Mouse (Mus musculus): Measurements from ENCODE around the gene Gpr35. TPM values are rescaled to one million over a fixed set of nuclear protein-coding genes. Genes with fewer than 3 reads are reported as not detected.
A peak's percentile ranks its signal among the peaks of the same experiment; 100 is the strongest.

Gpr35 gene
- polyA plus RNA-seq, 1 experiment from 2014 or later: 0.30 TPM

GRCm38 (mm10) chr1:92992880-92993279 is 42.2 kb downstream of the Gpr35 start:
- no peak overlapping the region for H3K4me3 ChIP-seq
- no peaks in the 10 kb centered on the region for H3K36me3 ChIP-seq (replicated peaks)
- H3K27me3 ChIP-seq (replicated peaks): no peaks in the 10 kb centered on the region
- ATAC-seq (replicated peaks): no peak
- H3K4me2 ChIP-seq: no peak overlapping the region
- H3K4me1 ChIP-seq: no peaks in the 10 kb centered on the region
- H3K27ac ChIP-seq: no peak overlapping the region
- H3K9ac ChIP-seq: no peak overlapping the region
- no peaks in the 10 kb centered on the region for H3K9me3 ChIP-seq
- 64% methylated on average over 2 of the region's 2 CpGs for WGBS

- no peak for ATAC-seq (replicated peaks)
- no peaks in the 10 kb centered on the region for H3K4me1 ChIP-seq
- no peaks in the 10 kb centered on the region for H3K36me3 ChIP-seq (replicated peaks)
- no peaks in the 10 kb centered on the region for H3K9me3 ChIP-seq
- no peaks in the 10 kb centered on the region for H3K27me3 ChIP-seq (replicated peaks)
- 85% methylated on average over 7 of the region's 7 CpGs for WGBS
- H3K27ac ChIP-seq: no peak within 1 kb of the TSS
- H3K4me2 ChIP-seq: no peak within 1 kb of the TSS
- H3K9ac ChIP-seq: no peak within 1 kb of the TSS
- H3K4me3 ChIP-seq: no peak within 1 kb of the TSS
Observed at GRCm38 (mm10) chr1:93006061-93006460, 55.4 kb downstream of the Gpr35 start, which contains the start of gene Aqp12. TSS of gene Aqp12 (plus strand) at chr1:93006334.

GRCm38 (mm10) chr1:93009196-93009595 is 58.5 kb downstream of the Gpr35 start:
- H3K36me3 ChIP-seq (replicated peaks): no peaks in the 10 kb centered on the region
- ATAC-seq (replicated peaks): no peak
- no peak overlapping the region for H3K4me2 ChIP-seq
- no peaks in the 10 kb centered on the region for H3K27me3 ChIP-seq (replicated peaks)
- WGBS: 69% methylated on average over 4 of the region's 4 CpGs
- H3K9me3 ChIP-seq: no peaks in the 10 kb centered on the region
- no peak overlapping the region for H3K9ac ChIP-seq
- H3K4me1 ChIP-seq: no peaks in the 10 kb centered on the region
- H3K27ac ChIP-seq: no peak overlapping the region
- no peak overlapping the region for H3K4me3 ChIP-seq

DNA sequence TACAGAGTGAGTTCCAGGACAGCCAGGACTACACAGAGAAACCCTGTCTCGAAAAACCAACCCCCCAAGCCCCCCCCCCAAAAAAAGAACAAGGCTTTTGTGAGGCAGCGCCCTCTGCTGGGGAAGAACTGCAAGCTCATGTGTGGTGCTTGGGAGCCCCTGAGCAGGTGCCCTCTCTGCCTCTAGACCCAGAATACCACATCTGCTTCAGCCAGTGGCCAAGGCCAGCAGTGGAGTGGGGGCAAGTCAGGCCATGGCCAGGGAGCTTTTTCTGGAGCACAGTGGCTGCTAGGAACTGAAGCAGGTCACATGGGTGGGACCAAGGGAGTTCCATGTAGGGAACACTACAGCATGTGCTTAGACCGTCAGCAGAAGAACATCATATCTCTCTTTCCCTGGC is 60.1 kb downstream of the Gpr35 start:
- no peaks in the 10 kb centered on the region for H3K4me1 ChIP-seq
- WGBS: 30% methylated on average over 3 of the region's 3 CpGs
- no peak; the same call in 1 of the 2 replicates for ATAC-seq (replicated peaks)

GRCm38 (mm10) chr1:93012103-93012585 is 61.5 kb downstream of the Gpr35 start:
- no peaks in the 10 kb centered on the region for H3K27me3 ChIP-seq (replicated peaks)
- H3K4me3 ChIP-seq: no peak overlapping the region
- H3K4me1 ChIP-seq: no peaks in the 10 kb centered on the region
- H3K9me3 ChIP-seq: no peaks in the 10 kb centered on the region
- no peak overlapping the region for H3K27ac ChIP-seq
- WGBS: 78% methylated on average over 7 of the region's 7 CpGs
- ATAC-seq (replicated peaks): no peak
- no peak overlapping the region for H3K4me2 ChIP-seq
- no peak overlapping the region for H3K9ac ChIP-seq
- peaks cover 2% of the 10 kb centered on the region; the same call in 1 of the 2 replicates for H3K36me3 ChIP-seq (replicated peaks)

More for the DNA sequence above, 60.1 kb downstream of the Gpr35 start:
- Histone ChIP-seq H3K4me3 (no peak overlapping the region), H3K9me3 (no peaks in the 10 kb centered on the region), H3K27me3 (replicated peaks) (no peaks in the 10 kb centered on the region), H3K4me2 (no peak overlapping the region), H3K27ac (no peak overlapping the region), H3K9ac (no peak overlapping the region), H3K36me3 (replicated peaks) (no peaks in the 10 kb centered on the region)

- no peak for ATAC-seq (replicated peaks)
- H3K36me3 ChIP-seq (replicated peaks): peaks cover 14% of the 10 kb centered on the region
Observed at GRCm38 (mm10) chr1:93013367-93013766, 62.7 kb downstream of the Gpr35 start.

DNA sequence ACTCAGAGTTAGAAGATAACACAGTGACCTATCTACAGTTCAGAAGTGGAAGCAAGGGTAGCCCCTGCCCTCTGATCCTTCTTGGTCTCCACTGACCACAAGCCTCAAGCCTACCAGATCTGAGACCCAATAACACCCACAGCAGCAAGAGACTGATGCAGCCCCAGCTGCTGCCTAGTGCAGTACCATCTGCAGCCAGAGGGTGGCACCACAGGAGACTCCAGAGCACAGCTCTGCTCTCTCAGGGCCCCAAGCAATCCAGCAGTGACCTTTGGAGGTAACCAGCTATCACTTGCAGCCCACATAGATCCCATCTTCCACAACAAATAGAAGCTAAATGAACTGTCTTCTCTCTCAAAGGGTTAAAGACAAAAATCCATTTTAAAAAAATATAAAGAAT is 63.8 kb downstream of the Gpr35 start:
- Histone ChIP-seq H3K27ac (no peak overlapping the region), H3K27me3 (replicated peaks) (no peaks in the 10 kb centered on the region), H3K9me3 (no peaks in the 10 kb centered on the region), H3K4me2 (no peak overlapping the region), H3K4me1 (no peaks in the 10 kb centered on the region), H3K9ac (no peak overlapping the region), H3K4me3 (no peak overlapping the region), H3K36me3 (replicated peaks) (peaks cover 24% of the 10 kb centered on the region)
- ATAC-seq (replicated peaks): 0 out of 2 replicates have a peak, but pooled peaks have one; percentile 40

More at GRCm38 (mm10) chr1:93013367-93013766, 62.7 kb downstream of the Gpr35 start:
- Histone ChIP-seq H3K9ac (no peak overlapping the region), H3K4me1 (no peaks in the 10 kb centered on the region), H3K27ac (no peak overlapping the region), H3K4me2 (no peak overlapping the region), H3K4me3 (no peak overlapping the region), H3K27me3 (replicated peaks) (no peaks in the 10 kb centered on the region), H3K9me3 (no peaks in the 10 kb centered on the region)
- whole genome bisulfite sequencing: 73% methylated on average over 4 of the region's 4 CpGs

DNA sequence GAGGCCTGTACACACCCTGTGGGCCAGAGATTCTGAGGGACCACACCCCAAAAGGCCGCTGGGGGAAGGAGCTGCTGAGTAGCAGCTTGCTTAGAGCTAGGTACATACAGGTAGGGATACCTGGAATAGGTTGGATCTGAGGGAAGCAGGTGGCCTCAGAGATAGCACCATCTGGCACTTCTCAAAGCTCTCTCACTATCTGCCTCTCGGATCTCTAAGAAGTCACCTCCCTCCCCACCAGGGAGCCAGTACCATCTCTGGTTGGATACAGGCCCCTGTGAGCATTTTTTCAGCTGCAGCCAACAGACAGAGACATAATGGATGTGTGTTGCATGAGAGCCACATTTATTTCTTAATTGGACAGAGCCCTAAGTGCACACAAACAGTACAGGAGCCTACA is 64.5 kb downstream of the Gpr35 start:
- H3K4me3 ChIP-seq: no peak overlapping the region
- ATAC-seq (replicated peaks): no peak
- H3K4me2 ChIP-seq: no peak overlapping the region
- no peak overlapping the region for H3K27ac ChIP-seq
- peaks cover 29% of the 10 kb centered on the region for H3K36me3 ChIP-seq (replicated peaks)
- no peaks in the 10 kb centered on the region for H3K9me3 ChIP-seq
- WGBS: 65% methylated on average over 2 of the region's 2 CpGs
- H3K9ac ChIP-seq: no peak overlapping the region
- no peaks in the 10 kb centered on the region for H3K4me1 ChIP-seq
- H3K27me3 ChIP-seq (replicated peaks): no peaks in the 10 kb centered on the region

DNA sequence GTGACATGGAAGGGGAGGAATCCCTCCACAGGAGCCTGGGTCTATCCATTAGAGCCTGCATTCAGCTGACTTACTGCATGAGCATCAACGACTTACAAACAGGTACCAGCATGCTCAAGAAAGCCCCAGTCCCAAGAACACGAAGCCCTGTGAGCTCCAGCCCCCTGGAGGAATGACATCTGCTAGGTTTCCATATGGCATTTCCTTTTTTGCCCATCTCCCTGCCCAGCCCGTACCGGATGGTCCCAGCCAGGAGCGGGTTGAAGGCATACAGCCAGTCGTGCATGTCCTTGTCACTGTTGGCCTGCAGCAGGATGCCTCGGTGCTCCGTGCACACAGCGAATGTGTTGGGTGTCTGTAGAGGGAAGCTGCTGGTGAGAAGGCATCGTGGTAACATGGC is 68.1 kb downstream of the Gpr35 start:
- Histone ChIP-seq H3K27ac (no peak overlapping the region), H3K27me3 (replicated peaks) (no peaks in the 10 kb centered on the region), H3K4me1 (no peaks in the 10 kb centered on the region), H3K9ac (no peak overlapping the region), H3K4me2 (no peak overlapping the region), H3K4me3 (no peak overlapping the region), H3K9me3 (no peaks in the 10 kb centered on the region), H3K36me3 (replicated peaks) (peaks cover 57% of the 10 kb centered on the region)
- 89% methylated on average over 10 of the region's 10 CpGs for WGBS
- ATAC-seq (replicated peaks): no peak

DNA sequence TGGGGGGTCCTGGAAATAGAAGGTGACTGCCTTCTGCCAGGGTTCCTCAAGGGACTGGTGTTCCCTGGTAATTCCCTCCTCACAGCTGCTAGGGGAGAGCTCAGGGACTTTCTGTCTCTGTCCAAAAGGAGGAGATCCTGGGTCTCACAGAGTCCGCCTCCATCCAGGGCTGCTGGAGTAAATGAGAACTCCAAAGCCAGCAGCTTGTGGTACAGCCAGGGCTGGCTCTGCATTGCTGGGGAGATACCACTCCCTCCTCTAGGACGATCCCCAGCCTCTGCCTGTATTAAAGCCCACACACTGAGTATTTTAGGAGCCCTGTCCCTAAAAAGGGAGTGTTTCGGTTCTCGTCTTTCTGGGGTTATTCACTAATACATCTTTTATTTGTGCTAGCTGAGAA is 69.9 kb downstream of the Gpr35 start:
- WGBS: 87% methylated on average over 4 of the region's 4 CpGs
- no peaks in the 10 kb centered on the region for H3K4me1 ChIP-seq
- H3K9me3 ChIP-seq: no peaks in the 10 kb centered on the region
- no peak overlapping the region for H3K4me2 ChIP-seq
- H3K36me3 ChIP-seq (replicated peaks): peaks cover 76% of the 10 kb centered on the region
- no peak for ATAC-seq (replicated peaks)
- H3K27me3 ChIP-seq (replicated peaks): no peaks in the 10 kb centered on the region
- no peak overlapping the region for H3K9ac ChIP-seq
- no peak overlapping the region for H3K4me3 ChIP-seq
- H3K27ac ChIP-seq: no peak overlapping the region

DNA sequence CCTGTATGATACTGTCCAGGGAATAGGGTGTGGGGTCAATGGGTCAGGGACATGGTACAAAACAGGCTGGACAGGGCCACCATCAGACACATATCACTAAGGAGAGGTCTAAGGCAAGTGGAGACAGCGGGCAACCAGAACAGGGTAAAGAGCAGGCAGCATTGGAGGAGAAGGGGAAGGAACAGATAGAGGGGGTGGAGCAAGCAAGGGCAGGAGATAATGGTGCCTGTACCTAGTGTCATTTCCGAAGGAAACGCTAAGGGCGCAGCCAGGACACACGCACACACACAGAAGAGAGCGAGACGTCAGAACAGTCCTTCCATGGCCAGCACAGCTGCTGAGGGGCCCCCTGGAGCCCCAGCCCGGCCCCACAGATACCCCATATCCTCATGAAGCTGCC is 75.9 kb downstream of the Gpr35 start:
- 87% methylated on average over 8 of the region's 8 CpGs for WGBS
- no peak for ATAC-seq (replicated peaks)
- Histone ChIP-seq H3K27ac (no peak overlapping the region), H3K4me1 (no peaks in the 10 kb centered on the region), H3K36me3 (replicated peaks) (peaks cover 54% of the 10 kb centered on the region), H3K4me3 (no peak overlapping the region), H3K9ac (no peak overlapping the region), H3K9me3 (no peaks in the 10 kb centered on the region), H3K4me2 (no peak overlapping the region), H3K27me3 (replicated peaks) (no peaks in the 10 kb centered on the region)

GRCm38 (mm10) chr1:93029387-93029786 is 78.7 kb downstream of the Gpr35 start:
- Histone ChIP-seq H3K4me1 (no peaks in the 10 kb centered on the region), H3K27me3 (replicated peaks) (no peaks in the 10 kb centered on the region), H3K4me2 (no peak overlapping the region), H3K36me3 (replicated peaks) (peaks cover 36% of the 10 kb centered on the region), H3K9ac (no peak overlapping the region), H3K27ac (no peak overlapping the region), H3K4me3 (no peak overlapping the region), H3K9me3 (no peaks in the 10 kb centered on the region)
- WGBS: 95% methylated on average over 10 of the region's 10 CpGs
- no peak for ATAC-seq (replicated peaks)

GRCm38 (mm10) chr1:93030060-93030459 is 79.4 kb downstream of the Gpr35 start:
- H3K27me3 ChIP-seq (replicated peaks): no peaks in the 10 kb centered on the region
- no peaks in the 10 kb centered on the region for H3K4me1 ChIP-seq
- H3K36me3 ChIP-seq (replicated peaks): peaks cover 29% of the 10 kb centered on the region
- H3K4me3 ChIP-seq: no peak overlapping the region
- H3K9ac ChIP-seq: no peak overlapping the region
- H3K4me2 ChIP-seq: no peak overlapping the region
- no peak for ATAC-seq (replicated peaks)
- no peaks in the 10 kb centered on the region for H3K9me3 ChIP-seq
- H3K27ac ChIP-seq: no peak overlapping the region
- 76% methylated on average over 2 of the region's 2 CpGs for WGBS

Measured in midbrain, embryonic 15.5 days (tissue).